Mouse (Mus musculus) hindbrain, embryonic 14.5 days (tissue): ENCODE measurements around the gene Haspin. TPM values are rescaled to one million over a fixed set of nuclear protein-coding genes. Genes with fewer than 3 reads are reported as not detected.

Experiments used
- ATAC-seq: fragments of 200-750 bp; cut with Nextera tagmentation; 2 replicates; pipeline ENCODE4 v1.8.0; 2017; ENCODE audit warnings: moderate number of reproducible peaks, mild to moderate bottlenecking, moderate TSS enrichment, moderate library complexity; ENCODE audit not compliant: low FRiP score
- DNase-seq: peaks from one replicate; pipeline ENCODE4 v3.0.0-alpha.2; 2015; ENCODE audit warnings: low spot score
- H3K27ac ChIP-seq: fragments of 300-500 bp; sonication (generic); 2 replicates; pipeline ENCODE4 v1.5.1; 2014; ENCODE audit warnings: mild to moderate bottlenecking, moderate library complexity
- H3K27me3 ChIP-seq: fragments of 300-500 bp; sonication (generic); 2 replicates; pipeline ENCODE4 v1.6.1; 2014; ENCODE audit warnings: mild to moderate bottlenecking, low read length, mixed read lengths; ENCODE audit not compliant: control insufficient read depth, insufficient read depth
- H3K36me3 ChIP-seq: fragments of 300-500 bp; sonication (generic); replicated peaks from 2 replicates; pipeline ENCODE4 v1.6.1; 2014; ENCODE audit not compliant: control insufficient read depth, insufficient read depth
- H3K4me1 ChIP-seq: fragments of 300-500 bp; sonication (generic); replicated peaks from 2 replicates; pipeline ENCODE4 v1.6.1; 2014; ENCODE audit warnings: antibody characterized with exemption, low read length, mixed read lengths; ENCODE audit not compliant: control insufficient read depth, insufficient read depth
- H3K4me2 ChIP-seq: fragments of 300-500 bp; sonication (generic); replicated peaks from 2 replicates; pipeline ENCODE4 v1.6.1; 2014; ENCODE audit warnings: mild to moderate bottlenecking, moderate library complexity
- H3K4me3 ChIP-seq: fragments of 300-500 bp; sonication (generic); replicated peaks from 2 replicates; pipeline ENCODE4 v1.5.1; 2014; ENCODE audit warnings: mild to moderate bottlenecking, low read length
- H3K9ac ChIP-seq: fragments of 300-500 bp; sonication (generic); 2 replicates; pipeline ENCODE4 v1.6.1; 2014
- H3K9me3 ChIP-seq: fragments of 300-500 bp; sonication (generic); 2 replicates; pipeline ENCODE4 v1.6.1; 2016; ENCODE audit warnings: low read length; ENCODE audit not compliant: control insufficient read depth
- WGBS: fragments of 180-500 bp; shearing (Covaris S2); extraction: QIAGEN DNeasy Blood & Tissue Kit; methylation state at CpG from one replicate; pipeline ENCODE4 v1.1.7; 2014; 5-methylcytosine and 5-hydroxymethylcytosine counted together
- polyA plus RNA-seq: library from polyadenylated mRNA; unstranded; fragments of >200 nt; fragmentation: Nextera tagmentation; extraction: Ambion mirVana; gene quantifications from 2 replicates; pipeline ENCODE4 v1.2.1, GENCODE M21; 2014

Haspin gene
- polyA plus RNA-seq, 1 experiment from 2014 or later: 2.4 TPM

DNA sequence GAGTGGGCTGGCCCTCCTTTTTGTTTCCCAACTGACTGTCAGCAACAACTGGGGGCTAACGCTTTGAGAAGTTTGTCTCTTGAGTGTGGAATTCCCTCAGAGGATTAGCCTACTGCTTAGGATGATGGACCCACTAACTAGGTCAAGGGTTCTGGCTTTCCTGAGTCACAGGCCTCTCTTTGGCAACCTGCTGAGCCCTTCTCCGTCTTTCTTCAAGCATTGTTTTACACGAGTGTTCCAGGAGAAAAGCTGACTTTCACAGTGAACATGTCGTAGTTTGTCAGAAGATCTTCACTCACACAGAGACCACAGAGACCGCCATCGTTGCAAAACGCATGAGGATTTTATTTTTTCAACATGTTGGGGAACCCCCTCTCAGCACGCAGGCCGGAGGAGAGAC lies 10.1 kb upstream of the Haspin start:
- Histone ChIP-seq H3K9me3 (no peaks in the 10 kb centered on the region), H3K36me3 (no peaks in the 10 kb centered on the region), H3K4me1 (no peaks in the 10 kb centered on the region), H3K4me3 (no peak overlapping the region), H3K27ac (no peak overlapping the region), H3K27me3 (no peaks in the 10 kb centered on the region), H3K4me2 (no peak overlapping the region), H3K9ac (no peak overlapping the region)
- ATAC-seq (no peak), DNase-seq (no peak)
- WGBS: 77% methylated on average over 9 of the region's 9 CpGs

DNA sequence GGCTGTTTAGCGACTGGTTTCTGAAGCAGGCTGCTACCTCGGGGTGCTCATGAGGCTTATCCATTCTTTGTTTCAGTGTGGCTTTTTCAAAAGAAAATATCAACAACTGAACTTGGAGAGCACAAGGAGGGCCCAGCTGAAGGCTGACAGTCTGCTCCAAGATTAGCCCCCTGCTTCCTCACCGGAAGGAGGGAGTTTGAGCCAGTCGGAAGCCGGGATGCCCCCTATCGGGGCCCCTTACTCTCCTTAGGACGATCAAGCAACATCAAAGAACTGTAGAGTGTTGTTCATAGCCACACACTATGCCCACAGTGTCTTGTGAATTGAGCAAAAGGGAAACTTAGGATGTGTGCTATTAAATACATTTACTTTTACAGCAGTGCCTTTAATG lies 8.9 kb upstream of the Haspin start:
- no peak overlapping the region for H3K9ac ChIP-seq
- H3K4me2 ChIP-seq: no peak overlapping the region
- no peak overlapping the region for H3K27ac ChIP-seq
- H3K27me3 ChIP-seq: no peaks in the 10 kb centered on the region
- WGBS: 61% methylated on average over 7 of the region's 7 CpGs
- ATAC-seq: no peak
- DNase-seq: no peak
- H3K36me3 ChIP-seq: no peaks in the 10 kb centered on the region
- H3K4me1 ChIP-seq: no peaks in the 10 kb centered on the region
- no peak overlapping the region for H3K4me3 ChIP-seq
- no peaks in the 10 kb centered on the region for H3K9me3 ChIP-seq

GRCm38 (mm10) chr11:73146026-73146974 lies 8.2 kb upstream of the Haspin start:
- DNase-seq: no peak
- Histone ChIP-seq H3K27ac (no peak overlapping the region), H3K36me3 (no peaks in the 10 kb centered on the region), H3K9me3 (no peaks in the 10 kb centered on the region), H3K4me1 (no peaks in the 10 kb centered on the region), H3K9ac (no peak overlapping the region), H3K27me3 (no peaks in the 10 kb centered on the region), H3K4me2 (no peak overlapping the region), H3K4me3 (no peak overlapping the region)
- no peak for ATAC-seq
- 59% methylated on average over 11 of the region's 11 CpGs for WGBS

- H3K4me2 ChIP-seq: no peak overlapping the region
- H3K4me3 ChIP-seq: no peak overlapping the region
- H3K9ac ChIP-seq: no peak overlapping the region
- H3K27me3 ChIP-seq: no peaks in the 10 kb centered on the region
- DNase-seq (no peak), ATAC-seq (no peak)
- no peak overlapping the region for H3K27ac ChIP-seq
- no peaks in the 10 kb centered on the region for H3K4me1 ChIP-seq
- no peaks in the 10 kb centered on the region for H3K9me3 ChIP-seq
- 61% methylated on average over 1 of the region's 1 CpGs for WGBS
- H3K36me3 ChIP-seq: no peaks in the 10 kb centered on the region
Observed at GRCm38 (mm10) chr11:73144261-73144681, 6.2 kb upstream of the Haspin start.

DNA sequence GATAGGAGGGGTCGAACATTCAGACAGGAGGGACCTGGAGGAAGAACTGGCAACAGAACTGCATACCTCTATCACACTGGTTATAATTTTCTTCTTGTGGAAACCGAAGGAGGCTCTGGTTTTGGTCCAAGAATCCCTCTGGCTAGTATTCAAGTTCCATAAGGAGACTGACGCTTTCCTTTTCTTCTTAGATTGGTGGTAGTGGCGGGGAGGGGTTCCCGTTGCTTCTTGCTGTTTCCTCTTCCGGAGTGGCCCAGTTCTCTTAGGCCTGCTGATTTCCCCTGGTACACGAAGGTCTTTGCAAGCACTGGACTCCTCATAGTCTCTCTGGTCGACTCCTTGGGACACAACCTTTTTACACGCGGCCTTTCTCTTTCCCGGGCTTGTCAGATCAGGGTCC lies 978 bp downstream of the Haspin start:
- Histone ChIP-seq H3K36me3 (no peaks in the 10 kb centered on the region), H3K9me3 (no peaks in the 10 kb centered on the region), H3K27me3 (no peaks in the 10 kb centered on the region), H3K4me3 (peak overlapping the region; percentile 78), H3K4me1 (peaks cover 6% of the 10 kb centered on the region), H3K9ac (peak overlapping the region; percentile 68), H3K27ac (no peak overlapping the region), H3K4me2 (peak overlapping the region; percentile 88)
- WGBS: 42% methylated on average over 11 of the region's 11 CpGs
- no peak for ATAC-seq
- DNase-seq: no peak

GRCm38 (mm10) chr11:73136587-73136986 lies 1.5 kb downstream of the Haspin start:
- 0 out of 2 replicates have a peak overlapping the region, but pooled peaks have one; percentile 78 for H3K4me3 ChIP-seq
- H3K27ac ChIP-seq: no peak overlapping the region
- H3K4me1 ChIP-seq: peaks cover 6% of the 10 kb centered on the region
- no peak overlapping the region for H3K9ac ChIP-seq
- H3K27me3 ChIP-seq: no peaks in the 10 kb centered on the region
- ATAC-seq: no peak
- no peaks in the 10 kb centered on the region for H3K36me3 ChIP-seq
- H3K4me2 ChIP-seq: peak overlapping the region; percentile 88
- 95% methylated on average over 6 of the region's 6 CpGs for WGBS
- no peak for DNase-seq
- no peaks in the 10 kb centered on the region for H3K9me3 ChIP-seq

DNA sequence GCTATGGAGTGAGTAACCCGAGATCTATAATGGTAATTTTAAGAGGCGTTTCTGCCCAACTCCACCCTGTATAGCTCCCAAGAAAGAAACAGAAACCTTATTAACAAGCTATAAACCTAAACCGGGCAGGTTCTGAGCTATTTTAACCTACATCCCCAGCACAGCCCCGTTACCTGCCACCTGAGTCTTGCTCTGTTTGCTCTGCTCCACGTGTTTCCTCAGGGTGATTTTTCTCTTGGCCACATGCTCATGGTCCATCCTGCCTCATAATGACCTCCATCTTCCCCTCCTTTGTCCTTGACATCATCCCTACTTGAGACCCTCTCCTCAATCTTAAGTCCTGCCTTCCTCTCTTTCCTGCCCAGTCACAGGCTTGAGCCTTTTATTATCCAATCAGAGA lies 3.9 kb downstream of the Haspin start:
- no peaks in the 10 kb centered on the region for H3K27me3 ChIP-seq
- DNase-seq (no peak), ATAC-seq (no peak)
- H3K4me2 ChIP-seq: no peak overlapping the region
- 96% methylated on average over 5 of the region's 5 CpGs for WGBS
- H3K9me3 ChIP-seq: no peaks in the 10 kb centered on the region
- H3K9ac ChIP-seq: no peak overlapping the region
- H3K4me1 ChIP-seq: peaks cover 6% of the 10 kb centered on the region
- H3K36me3 ChIP-seq: no peaks in the 10 kb centered on the region
- H3K4me3 ChIP-seq: no peak overlapping the region
- H3K27ac ChIP-seq: no peak overlapping the region

GRCm38 (mm10) chr11:73132999-73133398 lies 5.1 kb downstream of the Haspin start:
- ATAC-seq (no peak), DNase-seq (no peak)
- H3K27me3 ChIP-seq: no peaks in the 10 kb centered on the region
- no peak overlapping the region for H3K27ac ChIP-seq
- H3K4me2 ChIP-seq: no peak overlapping the region
- WGBS: 96% methylated on average over 6 of the region's 6 CpGs
- no peaks in the 10 kb centered on the region for H3K9me3 ChIP-seq
- no peak overlapping the region for H3K4me3 ChIP-seq
- H3K4me1 ChIP-seq: peaks cover 6% of the 10 kb centered on the region
- no peak overlapping the region for H3K9ac ChIP-seq
- H3K36me3 ChIP-seq: no peaks in the 10 kb centered on the region

DNA sequence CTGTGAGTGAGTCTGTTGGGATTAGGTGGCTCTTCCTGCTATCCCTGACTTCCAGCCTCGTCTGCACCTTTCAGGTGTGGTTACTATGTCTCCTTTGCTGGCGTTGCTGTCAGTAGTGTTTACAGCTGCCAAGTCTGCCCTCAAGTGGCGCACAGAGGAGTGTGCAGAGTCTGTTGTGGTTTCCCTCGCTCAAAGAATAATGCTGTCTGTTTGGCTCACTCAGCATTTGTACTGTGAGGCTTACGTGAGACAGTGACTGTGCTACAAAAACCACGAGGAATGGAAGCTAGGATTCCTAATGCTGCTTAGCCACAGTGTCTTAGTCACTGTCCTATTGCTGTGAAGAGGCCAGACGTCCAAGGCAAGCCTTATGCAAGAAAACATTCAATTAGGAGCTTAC lies 7.1 kb downstream of the Haspin start:
- no peaks in the 10 kb centered on the region for H3K27me3 ChIP-seq
- no peak overlapping the region for H3K27ac ChIP-seq
- H3K9me3 ChIP-seq: no peaks in the 10 kb centered on the region
- no peaks in the 10 kb centered on the region for H3K36me3 ChIP-seq
- WGBS: 85% methylated on average over 7 of the region's 7 CpGs
- DNase-seq (no peak), ATAC-seq (no peak)
- no peak overlapping the region for H3K9ac ChIP-seq
- no peaks in the 10 kb centered on the region for H3K4me1 ChIP-seq
- no peak overlapping the region for H3K4me2 ChIP-seq
- no peak overlapping the region for H3K4me3 ChIP-seq
